Mouse (Mus musculus) stomach, embryonic 14.5 days (tissue): ENCODE results near the gene Arhgef19. TPM values are rescaled to one million over a fixed set of nuclear protein-coding genes. Genes with fewer than 3 reads are reported as not detected.

ENCODE experiments used
- ATAC-seq: fragments of 200-750 bp; cut with Nextera tagmentation; 2 replicates; pipeline ENCODE4 v1.8.0; 2017; ENCODE audit warnings: low read depth, moderate TSS enrichment; ENCODE audit not compliant: insufficient number of reproducible peaks, insufficient read depth, low FRiP score
- H3K27ac ChIP-seq: fragments of 300-500 bp; sonication (generic); 2 replicates; pipeline ENCODE4 v1.5.1; 2014; ENCODE audit warnings: mild to moderate bottlenecking, low read length, moderate library complexity, mixed read lengths
- H3K27me3 ChIP-seq: fragments of 300-500 bp; sonication (generic); 2 replicates; pipeline ENCODE4 v1.6.1; 2014; ENCODE audit warnings: low read length, control low read depth, mixed read lengths; ENCODE audit not compliant: control insufficient read depth, insufficient read depth
- H3K36me3 ChIP-seq: fragments of 300-500 bp; sonication (generic); 2 replicates; pipeline ENCODE4 v1.6.1; 2014; ENCODE audit warnings: mild to moderate bottlenecking, control low read depth, low read length, moderate library complexity, mixed read lengths; ENCODE audit not compliant: control insufficient read depth, insufficient read depth
- H3K4me1 ChIP-seq: fragments of 300-500 bp; sonication (generic); 2 replicates; pipeline ENCODE4 v1.6.1; 2014; ENCODE audit warnings: low read length, control low read depth, mixed read lengths; ENCODE audit not compliant: control insufficient read depth, insufficient read depth
- H3K4me2 ChIP-seq: fragments of 300-500 bp; sonication (generic); replicated peaks from 2 replicates; pipeline ENCODE4 v1.6.1; 2014; ENCODE audit warnings: low read depth, low read length, control low read depth
- H3K4me3 ChIP-seq: fragments of 300-500 bp; sonication (generic); 2 replicates; pipeline ENCODE4 v1.5.1; 2014; ENCODE audit warnings: low read depth, low read length, control low read depth
- H3K9ac ChIP-seq: fragments of 300-500 bp; sonication (generic); replicated peaks from 2 replicates; pipeline ENCODE4 v1.6.1; 2014; ENCODE audit warnings: low read depth, mild to moderate bottlenecking, control low read depth, low read length, moderate library complexity, mixed read lengths
- H3K9me3 ChIP-seq: fragments of 300-500 bp; sonication (generic); 2 replicates; pipeline ENCODE4 v1.6.1; 2016; ENCODE audit warnings: low read depth, low read length, control low read depth; ENCODE audit not compliant: control insufficient read depth
- WGBS: fragments of 180-500 bp; shearing (Covaris S2); extraction: QIAGEN DNeasy Blood & Tissue Kit; methylation state at CpG from one replicate; pipeline ENCODE4 v1.1.7; 2014; 5-methylcytosine and 5-hydroxymethylcytosine counted together
- polyA plus RNA-seq: library from polyadenylated mRNA; unstranded; fragments of >200 nt; fragmentation: Nextera tagmentation; extraction: Ambion mirVana; gene quantifications from 2 replicates; pipeline ENCODE4 v1.2.1, GENCODE M21; 2014

Arhgef19 gene
- polyA plus RNA-seq, 1 experiment from 2014 or later, result 23.0 TPM

- H3K4me1 ChIP-seq, result peaks cover 38% of the 10 kb centered on the region
- ATAC-seq, result peak; percentile 62
- H3K27me3 ChIP-seq, result 0 out of 2 replicates have a peak, but pooled peaks cover 5% of the 10 kb centered on the region
- H3K9me3 ChIP-seq, result no peaks in the 10 kb centered on the region
- WGBS, result 1% methylated on average over 60 of the region's 60 CpGs
- H3K36me3 ChIP-seq, result peaks cover 10% of the 10 kb centered on the region
- H3K27ac ChIP-seq, result peak overlapping the region; percentile 33; the same call in 1 of the 2 replicates
- H3K9ac ChIP-seq, result no peak overlapping the region; the same call in 1 of the 2 replicates
- peak overlapping the region; percentile 63 for H3K4me2 ChIP-seq
- H3K4me3 ChIP-seq, result peak overlapping the region; percentile 41
These were observed 8.7 kb downstream of the Arhgef19 start for GRCm38 (mm10) chr4:141247776-141248613.

GRCm38 (mm10) chr4:141248614-141248978, 9.3 kb downstream of the Arhgef19 start:
- H3K4me1 ChIP-seq, result peaks cover 38% of the 10 kb centered on the region
- H3K36me3 ChIP-seq, result peaks cover 10% of the 10 kb centered on the region
- peak overlapping the region; percentile 63 for H3K4me2 ChIP-seq
- 17% methylated on average over 11 of the region's 11 CpGs for WGBS
- H3K9me3 ChIP-seq, result no peaks in the 10 kb centered on the region
- no peak overlapping the region for H3K27ac ChIP-seq
- 0 out of 2 replicates have a peak, but pooled peaks cover 5% of the 10 kb centered on the region for H3K27me3 ChIP-seq
- peak; percentile 56 for ATAC-seq
- no peak overlapping the region for H3K9ac ChIP-seq
- peak overlapping the region; percentile 41 for H3K4me3 ChIP-seq

GRCm38 (mm10) chr4:141249383-141249782, 10.1 kb downstream of the Arhgef19 start:
- H3K9ac ChIP-seq, result no peak overlapping the region

GRCm38 (mm10) chr4:141251071-141251470, 11.8 kb downstream of the Arhgef19 start:
- H3K36me3 ChIP-seq, result peaks cover 10% of the 10 kb centered on the region
- H3K4me1 ChIP-seq, result peaks cover 32% of the 10 kb centered on the region; the same call in 1 of the 2 replicates
- H3K4me2 ChIP-seq, result no peak overlapping the region
- H3K4me3 ChIP-seq, result no peak overlapping the region
- H3K9me3 ChIP-seq, result no peaks in the 10 kb centered on the region
- ATAC-seq, result no peak
- H3K27ac ChIP-seq, result no peak overlapping the region
- WGBS, result 83% methylated on average over 8 of the region's 8 CpGs
- H3K9ac ChIP-seq, result no peak overlapping the region
- 0 out of 2 replicates have a peak, but pooled peaks cover 5% of the 10 kb centered on the region for H3K27me3 ChIP-seq

More at GRCm38 (mm10) chr4:141249383-141249782, 10.1 kb downstream of the Arhgef19 start:
- WGBS, result 78% methylated on average over 11 of the region's 11 CpGs
- ATAC-seq, result no peak
- Histone ChIP-seq H3K4me3 (no peak overlapping the region), H3K9me3 (no peaks in the 10 kb centered on the region), H3K36me3 (peaks cover 10% of the 10 kb centered on the region), H3K4me2 (no peak overlapping the region), H3K27me3 (0 out of 2 replicates have a peak, but pooled peaks cover 5% of the 10 kb centered on the region), H3K27ac (no peak overlapping the region), H3K4me1 (peaks cover 41% of the 10 kb centered on the region)

- no peak overlapping the region for H3K9ac ChIP-seq
- ATAC-seq, result no peak
- no peaks in the 10 kb centered on the region for H3K9me3 ChIP-seq
These were observed 13.3 kb downstream of the Arhgef19 start for GRCm38 (mm10) chr4:141252641-141253040.

GRCm38 (mm10) chr4:141254234-141254633, 14.9 kb downstream of the Arhgef19 start:
- Histone ChIP-seq H3K4me3 (no peak overlapping the region), H3K9ac (no peak overlapping the region), H3K4me1 (peaks cover 11% of the 10 kb centered on the region; the same call in 1 of the 2 replicates), H3K9me3 (no peaks in the 10 kb centered on the region), H3K27ac (peak overlapping the region; percentile 45; the same call in 1 of the 2 replicates), H3K36me3 (peaks cover 10% of the 10 kb centered on the region), H3K27me3 (no peaks in the 10 kb centered on the region), H3K4me2 (no peak overlapping the region)
- 55% methylated on average over 16 of the region's 16 CpGs for WGBS
- ATAC-seq, result no peak; the same call in 1 of the 2 replicates

More at GRCm38 (mm10) chr4:141252641-141253040, 13.3 kb downstream of the Arhgef19 start:
- Histone ChIP-seq H3K27ac (no peak overlapping the region), H3K4me2 (no peak overlapping the region), H3K36me3 (peaks cover 10% of the 10 kb centered on the region), H3K4me1 (peaks cover 18% of the 10 kb centered on the region; the same call in 1 of the 2 replicates), H3K27me3 (no peaks in the 10 kb centered on the region), H3K4me3 (no peak overlapping the region)
- WGBS, result 71% methylated on average over 2 of the region's 2 CpGs

GRCm38 (mm10) chr4:141257440-141257839, 18.1 kb downstream of the Arhgef19 start:
- Histone ChIP-seq H3K4me2 (no peak overlapping the region), H3K9me3 (no peaks in the 10 kb centered on the region)
- WGBS, result 68% methylated on average over 5 of the region's 5 CpGs

GRCm38 (mm10) chr4:141259413-141259812, 20.1 kb downstream of the Arhgef19 start:
- Histone ChIP-seq H3K4me3 (no peak overlapping the region), H3K27me3 (no peaks in the 10 kb centered on the region), H3K36me3 (no peaks in the 10 kb centered on the region; the same call in 1 of the 2 replicates), H3K4me2 (no peak overlapping the region), H3K27ac (no peak overlapping the region), H3K9ac (no peak overlapping the region), H3K4me1 (peaks cover 5% of the 10 kb centered on the region; the same call in 1 of the 2 replicates), H3K9me3 (no peaks in the 10 kb centered on the region)
- no peak for ATAC-seq
- WGBS, result 71% methylated on average over 12 of the region's 12 CpGs

More at GRCm38 (mm10) chr4:141257440-141257839, 18.1 kb downstream of the Arhgef19 start:
- Histone ChIP-seq H3K27ac (no peak overlapping the region), H3K4me3 (no peak overlapping the region), H3K4me1 (peaks cover 11% of the 10 kb centered on the region; the same call in 1 of the 2 replicates), H3K9ac (no peak overlapping the region), H3K27me3 (no peaks in the 10 kb centered on the region), H3K36me3 (peaks cover 1% of the 10 kb centered on the region)
- ATAC-seq, result no peak
